Mouse (Mus musculus): ENCODE results near the gene Olfr1501. TPM values are rescaled to one million over a fixed set of nuclear protein-coding genes. Genes with fewer than 3 reads are reported as not detected.
"Not testable (repeated sequence)": the region's sequence is repeated elsewhere in the genome, so short reads cannot be mapped to it uniquely, and the experiment has no call there.

The Olfr1501 gene
- polyA plus RNA-seq (2014; fragmentation: Nextera tagmentation; extraction: Ambion mirVana) = not detected in 2 replicates

DNA sequence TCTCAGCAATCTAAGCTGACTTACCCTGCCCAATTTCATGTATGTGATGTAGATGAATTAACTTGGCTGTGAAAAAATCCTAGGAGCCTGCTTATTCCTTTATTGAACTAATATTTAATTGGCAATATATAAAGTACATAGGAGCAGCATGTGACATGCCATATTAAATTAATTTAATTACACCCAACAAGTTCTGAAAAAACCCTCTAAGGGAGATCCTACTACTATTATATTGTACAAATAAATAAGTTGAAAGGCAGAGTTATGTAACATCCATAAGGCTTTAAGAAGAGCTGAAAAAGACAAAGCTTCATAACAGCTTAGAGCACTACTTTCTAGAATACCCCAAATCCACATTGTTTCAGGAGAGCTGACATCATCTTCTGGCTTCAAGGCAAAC lies at the start of gene Olfr1501:
Gene Olfr1501 (minus strand): TSS at position 101 of the 400 bp plus-strand sequence.
- not testable (repeated sequence) for H3K4me1 ChIP-seq (ENCODE audit: insufficient read depth); H3K4me3 ChIP-seq (ENCODE audit: low read depth, low read length); H3K27me3 ChIP-seq (ENCODE audit: insufficient read depth, low read length); H3K27ac ChIP-seq (ENCODE audit: low read depth); H3K4me2 ChIP-seq; H3K36me3 ChIP-seq (ENCODE audit: insufficient read depth); DNase-seq; ATAC-seq (ENCODE audit: insufficient read depth); H3K9me3 ChIP-seq (ENCODE audit: low read depth, low read length); H3K9ac ChIP-seq

DNA sequence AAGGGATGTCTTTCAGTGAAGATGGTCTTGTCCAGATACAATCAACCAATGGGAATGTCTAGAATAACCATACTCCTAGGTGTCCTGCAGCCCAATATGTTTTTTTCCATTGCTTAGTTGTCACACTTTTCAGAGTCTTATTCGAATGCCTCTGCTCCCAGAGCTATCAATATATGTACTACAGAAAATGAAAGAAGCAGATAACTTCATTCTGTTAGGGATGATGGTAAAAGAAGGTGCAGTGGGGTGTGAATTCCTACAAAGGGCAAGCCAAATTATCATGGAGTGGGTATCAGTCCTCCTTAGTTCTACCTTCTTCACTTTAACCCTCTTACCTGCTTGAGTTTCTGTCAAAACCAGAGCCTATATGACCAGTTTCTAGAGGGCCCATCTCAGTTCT lies 47.3 kb upstream of the Olfr1501 start, which contains the start of gene Olfr1504:
Gene Olfr1504 (minus strand): TSS at position 101 of the 400 bp plus-strand sequence.
- no peak for TF ChIP-seq CTCF (IDR thresholded peaks at IDR 0.05; ENCODE audit: low read depth)
- no peak within 1 kb of the TSS for H3K9ac ChIP-seq
- H3K27ac ChIP-seq (ENCODE audit: low read depth) = no peak within 1 kb of the TSS
- H3K36me3 ChIP-seq (ENCODE audit: insufficient read depth) = no peaks in the 10 kb centered on the region
- no peaks in the 10 kb centered on the region for H3K9me3 ChIP-seq (ENCODE audit: low read depth, low read length)
- H3K4me3 ChIP-seq (ENCODE audit: low read depth, low read length) = no peak within 1 kb of the TSS
- no peaks in the 10 kb centered on the region for H3K4me1 ChIP-seq (ENCODE audit: insufficient read depth)
- no peak within 1 kb of the TSS for H3K4me2 ChIP-seq
- DNase-seq (no peak), ATAC-seq (ENCODE audit: insufficient read depth) (no peak)
- no peaks in the 10 kb centered on the region for H3K27me3 ChIP-seq (ENCODE audit: insufficient read depth, low read length)
- WGBS = 48% methylated on average over 1 of the region's 1 CpGs

DNA sequence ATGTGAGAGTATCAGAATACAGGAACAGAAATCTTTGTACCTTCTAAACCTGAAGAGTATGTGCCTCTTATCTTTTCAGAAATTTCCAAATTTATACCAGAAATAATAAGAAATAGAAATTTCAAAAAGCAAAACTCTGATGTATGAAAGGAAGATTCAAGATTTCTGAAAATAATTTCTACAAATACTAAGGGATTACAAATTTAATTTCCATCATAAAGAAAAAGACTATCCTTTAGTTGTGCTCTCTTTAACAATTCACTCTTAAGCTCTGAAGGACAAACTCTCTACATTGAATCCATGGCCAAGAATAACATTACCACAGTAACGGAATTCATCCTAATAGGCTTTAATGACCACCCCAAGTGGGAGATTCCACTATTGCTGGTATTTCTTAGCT lies 11.0 kb upstream of the Olfr1501 start, which contains the start of gene Olfr1502:
Gene Olfr1502 (plus strand): TSS at position 301 of the 400 bp plus-strand sequence.
- Histone ChIP-seq H3K4me1 (ENCODE audit: insufficient read depth) (no peaks in the 10 kb centered on the region), H3K4me2 (no peak within 1 kb of the TSS), H3K4me3 (ENCODE audit: low read depth, low read length) (no peak within 1 kb of the TSS), H3K36me3 (ENCODE audit: insufficient read depth) (no peaks in the 10 kb centered on the region), H3K9ac (no peak within 1 kb of the TSS), H3K27ac (ENCODE audit: low read depth) (no peak within 1 kb of the TSS), H3K27me3 (ENCODE audit: insufficient read depth, low read length) (no peaks in the 10 kb centered on the region), H3K9me3 (ENCODE audit: low read depth, low read length) (no peaks in the 10 kb centered on the region)
- 75% methylated on average over 1 of the region's 1 CpGs for WGBS
- DNase-seq (no peak), ATAC-seq (ENCODE audit: insufficient read depth) (no peak)
- no peak for TF ChIP-seq CTCF (IDR thresholded peaks at IDR 0.05; ENCODE audit: low read depth)

DNA sequence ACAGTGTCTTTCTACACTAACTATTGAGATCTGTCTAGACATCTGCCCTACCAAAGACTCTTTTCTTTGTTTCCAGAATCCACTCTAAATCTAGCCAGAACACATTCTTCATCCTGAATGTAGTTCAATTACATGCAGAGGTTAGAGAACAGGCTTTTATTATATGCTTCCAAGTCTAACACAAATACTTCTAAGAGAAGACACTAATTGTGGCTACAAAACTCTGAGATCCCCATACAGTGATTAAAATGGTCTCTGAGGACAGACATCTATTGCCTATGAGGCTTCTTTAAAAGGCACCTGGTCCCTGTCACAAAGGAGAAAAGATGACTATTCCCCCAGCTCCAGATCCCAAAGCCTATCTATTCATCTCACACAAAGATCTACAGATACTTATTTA lies 20.1 kb downstream of the Olfr1501 start, which contains the start of gene Olfr1500:
Gene Olfr1500 (minus strand): TSS at position 101 of the 400 bp plus-strand sequence.
- no peak within 1 kb of the TSS for H3K4me2 ChIP-seq
- DNase-seq (no peak), ATAC-seq (ENCODE audit: insufficient read depth) (no peak)

DNA sequence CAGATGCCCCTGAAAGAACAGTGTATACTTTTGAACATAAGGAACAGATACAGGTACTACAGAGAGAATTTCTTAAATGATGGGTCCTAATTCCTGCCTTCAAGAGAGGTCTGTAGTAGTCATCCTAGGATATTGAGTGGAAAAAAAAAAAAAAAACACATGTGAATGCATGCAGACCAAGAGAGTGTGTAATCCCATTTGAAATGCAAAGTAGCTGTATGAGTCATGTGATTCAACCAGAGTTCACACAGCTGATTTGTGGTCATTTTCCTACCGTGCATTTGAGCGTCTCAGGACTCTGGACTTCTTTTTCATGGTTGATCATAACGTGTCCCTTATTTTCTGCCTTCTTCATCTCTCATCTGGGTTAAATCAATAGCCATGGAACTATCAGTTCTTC lies 22.0 kb downstream of the Olfr1501 start:
- Histone ChIP-seq H3K4me3 (ENCODE audit: low read depth, low read length) (no peak overlapping the region), H3K36me3 (ENCODE audit: insufficient read depth) (no peaks in the 10 kb centered on the region), H3K9me3 (ENCODE audit: low read depth, low read length) (no peaks in the 10 kb centered on the region), H3K4me2 (no peak overlapping the region), H3K4me1 (ENCODE audit: insufficient read depth) (no peaks in the 10 kb centered on the region), H3K9ac (no peak overlapping the region), H3K27me3 (ENCODE audit: insufficient read depth, low read length) (no peaks in the 10 kb centered on the region), H3K27ac (ENCODE audit: low read depth) (no peak overlapping the region)
- no peak for DNase-seq
- WGBS = 78% methylated on average over 3 of the region's 3 CpGs
- no peak for TF ChIP-seq CTCF (IDR thresholded peaks at IDR 0.05; ENCODE audit: low read depth)
- ATAC-seq (ENCODE audit: insufficient read depth) = no peak

More for the DNA sequence above, 20.1 kb downstream of the Olfr1501 start, which contains the start of gene Olfr1500:
- Histone ChIP-seq H3K27me3 (ENCODE audit: insufficient read depth, low read length) (no peaks in the 10 kb centered on the region), H3K36me3 (ENCODE audit: insufficient read depth) (no peaks in the 10 kb centered on the region), H3K4me3 (ENCODE audit: low read depth, low read length) (no peak within 1 kb of the TSS), H3K9me3 (ENCODE audit: low read depth, low read length) (no peaks in the 10 kb centered on the region), H3K9ac (no peak within 1 kb of the TSS), H3K27ac (ENCODE audit: low read depth) (no peak within 1 kb of the TSS), H3K4me1 (ENCODE audit: insufficient read depth) (no peaks in the 10 kb centered on the region)
- no peak for TF ChIP-seq CTCF (IDR thresholded peaks at IDR 0.05; ENCODE audit: low read depth)

DNA sequence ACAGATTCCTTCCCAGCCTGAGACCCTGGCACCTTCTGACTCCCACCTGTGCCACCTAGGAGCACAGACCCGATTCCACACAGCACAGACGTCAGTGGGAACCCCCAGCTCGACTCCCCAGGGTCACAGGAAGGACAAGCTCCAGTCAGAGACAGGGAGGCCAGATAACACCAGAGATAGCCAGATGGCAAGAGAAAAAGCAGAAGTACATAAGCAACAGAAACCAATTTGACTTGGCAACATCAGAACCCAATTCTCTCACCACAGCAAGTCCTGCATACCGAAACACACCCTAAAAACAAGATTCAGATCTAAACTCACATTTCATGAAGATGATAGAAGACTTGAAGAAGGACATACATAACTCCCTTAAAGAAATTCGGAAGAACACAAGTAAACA lies 29.6 kb downstream of the Olfr1501 start:
- no peak for TF ChIP-seq CTCF (IDR thresholded peaks at IDR 0.05; ENCODE audit: low read depth)
- WGBS = 57% methylated on average over 5 of the region's 5 CpGs
- Histone ChIP-seq H3K4me2 (no peak overlapping the region), H3K4me3 (ENCODE audit: low read depth, low read length) (no peak overlapping the region), H3K9me3 (ENCODE audit: low read depth, low read length) (no peaks in the 10 kb centered on the region), H3K9ac (no peak overlapping the region), H3K27ac (ENCODE audit: low read depth) (no peak overlapping the region), H3K36me3 (ENCODE audit: insufficient read depth) (no peaks in the 10 kb centered on the region), H3K27me3 (ENCODE audit: insufficient read depth, low read length) (no peaks in the 10 kb centered on the region), H3K4me1 (ENCODE audit: insufficient read depth) (no peaks in the 10 kb centered on the region)
- no peak for ATAC-seq (ENCODE audit: insufficient read depth)
- DNase-seq = no peak

DNA sequence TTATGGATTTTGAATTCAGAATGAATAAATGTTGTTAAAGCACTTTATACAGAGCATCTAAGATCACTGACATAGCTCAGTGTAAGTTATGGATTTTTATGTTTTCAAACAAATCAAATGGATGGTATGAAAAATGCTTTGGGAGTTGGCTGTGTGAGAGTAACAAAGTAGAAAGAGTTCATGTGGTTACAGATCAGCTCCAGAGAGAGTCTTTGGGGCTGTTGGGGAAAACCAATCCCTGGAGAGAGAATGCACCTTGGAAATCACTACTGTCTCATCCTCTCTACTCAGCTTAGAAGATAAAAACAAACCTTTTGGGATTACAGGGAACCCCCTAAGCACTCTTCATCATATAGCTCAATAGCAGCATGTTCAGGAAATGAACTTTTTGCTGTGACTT lies 31.1 kb downstream of the Olfr1501 start, which contains the start of gene Olfr1499:
Gene Olfr1499 (minus strand): TSS at position 101 of the 400 bp plus-strand sequence.
- ATAC-seq (ENCODE audit: insufficient read depth) (no peak), DNase-seq (no peak)
- H3K9me3 ChIP-seq (ENCODE audit: low read depth, low read length) = no peaks in the 10 kb centered on the region
- H3K27ac ChIP-seq (ENCODE audit: low read depth) = no peak within 1 kb of the TSS
- no peak within 1 kb of the TSS for H3K4me2 ChIP-seq
- H3K36me3 ChIP-seq (ENCODE audit: insufficient read depth) = no peaks in the 10 kb centered on the region
- H3K27me3 ChIP-seq (ENCODE audit: insufficient read depth, low read length) = no peaks in the 10 kb centered on the region
- TF ChIP-seq CTCF (IDR thresholded peaks at IDR 0.05; ENCODE audit: low read depth) = no peak
- no peak within 1 kb of the TSS for H3K4me3 ChIP-seq (ENCODE audit: low read depth, low read length)
- no peak within 1 kb of the TSS for H3K9ac ChIP-seq
- no peaks in the 10 kb centered on the region for H3K4me1 ChIP-seq (ENCODE audit: insufficient read depth)

DNA sequence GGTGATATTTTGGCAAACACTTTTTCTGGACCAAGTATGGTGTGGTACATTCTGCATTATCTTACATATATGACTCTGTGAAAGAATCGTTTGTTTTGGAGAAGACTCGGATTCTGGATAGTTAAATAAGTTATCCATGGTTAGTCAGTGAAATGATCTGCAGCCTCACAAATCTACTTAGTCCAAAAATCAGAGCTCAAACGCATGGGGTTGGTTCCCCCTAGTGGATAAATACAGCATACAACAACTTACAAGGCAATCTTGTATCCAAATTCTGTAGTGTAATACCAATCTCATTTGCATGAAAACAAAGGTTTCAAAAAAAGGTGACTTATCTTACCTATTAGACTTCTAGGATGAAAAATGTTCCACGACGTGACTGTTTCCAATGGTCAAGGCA lies 31.7 kb downstream of the Olfr1501 start:
- DNase-seq (peak; percentile 37), ATAC-seq (ENCODE audit: insufficient read depth) (no peak)
- WGBS = 32% methylated on average over 5 of the region's 5 CpGs
- no peak overlapping the region for H3K27ac ChIP-seq (ENCODE audit: low read depth)
- H3K4me1 ChIP-seq (ENCODE audit: insufficient read depth) = no peaks in the 10 kb centered on the region
- no peak overlapping the region for H3K4me3 ChIP-seq (ENCODE audit: low read depth, low read length)
- no peaks in the 10 kb centered on the region for H3K9me3 ChIP-seq (ENCODE audit: low read depth, low read length)
- H3K4me2 ChIP-seq = no peak overlapping the region
- no peaks in the 10 kb centered on the region for H3K36me3 ChIP-seq (ENCODE audit: insufficient read depth)
- H3K27me3 ChIP-seq (ENCODE audit: insufficient read depth, low read length) = no peaks in the 10 kb centered on the region
- peak; percentile 46 for TF ChIP-seq CTCF (IDR thresholded peaks at IDR 0.05; ENCODE audit: low read depth)
- H3K9ac ChIP-seq = no peak overlapping the region

Measured in lung, embryonic 14.5 days (tissue).